Mouse (Mus musculus) forebrain, embryonic 11.5 days (tissue): ENCODE measurements around the gene Knstrn. TPM values are rescaled to one million over a fixed set of nuclear protein-coding genes. Genes with fewer than 3 reads are reported as not detected.

ENCODE experiments used
- ATAC-seq: fragments of 200-750 bp; cut with Nextera tagmentation; replicated peaks from 2 replicates; pipeline ENCODE4 v1.8.0; 2017; ENCODE audit warnings: moderate TSS enrichment; ENCODE audit not compliant: low FRiP score
- DNase-seq: peaks from one replicate; pipeline ENCODE4 v3.0.0-alpha.2; 2017; ENCODE audit warnings: low spot score
- H3K27ac ChIP-seq: fragments of 300-500 bp; sonication (generic); 2 replicates; pipeline ENCODE4 v1.5.1; 2014; ENCODE audit warnings: low read depth, low read length
- H3K27me3 ChIP-seq: fragments of 300-500 bp; sonication (generic); 2 replicates; pipeline ENCODE4 v1.6.1; 2014; ENCODE audit warnings: mild to moderate bottlenecking, low read length, mixed read lengths; ENCODE audit not compliant: control insufficient read depth, insufficient read depth
- H3K36me3 ChIP-seq: fragments of 300-500 bp; sonication (generic); 2 replicates; pipeline ENCODE4 v1.6.1; 2014; ENCODE audit warnings: mild to moderate bottlenecking, low read length, moderate library complexity, mixed read lengths; ENCODE audit not compliant: control insufficient read depth, insufficient read depth
- H3K4me1 ChIP-seq: fragments of 300-500 bp; sonication (generic); replicated peaks from 2 replicates; pipeline ENCODE4 v1.6.1; 2014; ENCODE audit warnings: low read length, mixed read lengths; ENCODE audit not compliant: control insufficient read depth, insufficient read depth
- H3K4me2 ChIP-seq: fragments of 300-500 bp; sonication (generic); 2 replicates; pipeline ENCODE4 v1.6.1; 2014; ENCODE audit warnings: low read depth, mild to moderate bottlenecking, low read length, moderate library complexity, mixed read lengths; ENCODE audit not compliant: severe bottlenecking
- H3K4me3 ChIP-seq: fragments of 300-500 bp; sonication (generic); 2 replicates; pipeline ENCODE4 v1.5.1; 2014; ENCODE audit warnings: low read depth, low read length
- H3K9ac ChIP-seq: fragments of 300-500 bp; sonication (generic); 2 replicates; pipeline ENCODE4 v1.6.1; 2014; ENCODE audit warnings: low read length
- H3K9me3 ChIP-seq: fragments of 300-500 bp; sonication (generic); 2 replicates; pipeline ENCODE4 v1.6.1; 2016; ENCODE audit warnings: low read length, mixed read lengths; ENCODE audit not compliant: control insufficient read depth
- WGBS: fragments of 180-500 bp; shearing (Covaris S2); extraction: QIAGEN DNeasy Blood & Tissue Kit; methylation state at CpG from one replicate; pipeline ENCODE4 v1.1.7; 2014; 5-methylcytosine and 5-hydroxymethylcytosine counted together
- polyA plus RNA-seq: library from polyadenylated mRNA; unstranded; fragments of >200 nt; fragmentation: Nextera tagmentation; extraction: Ambion mirVana; gene quantifications from 2 replicates; pipeline ENCODE4 v1.2.1, GENCODE M21; 2014

Gene Knstrn
- polyA plus RNA-seq, 1 experiment from 2014 or later: 202 TPM

GRCm38 (mm10) chr2:118881019-118881418 lies 67.2 kb downstream of the Knstrn start:
- Histone ChIP-seq H3K4me1 (no peaks in the 10 kb centered on the region), H3K27ac (no peak overlapping the region), H3K4me2 (no peak overlapping the region), H3K9me3 (no peaks in the 10 kb centered on the region), H3K9ac (no peak overlapping the region), H3K36me3 (no peaks in the 10 kb centered on the region; the same call in 1 of the 2 replicates), H3K27me3 (peaks cover 5% of the 10 kb centered on the region; the same call in 1 of the 2 replicates), H3K4me3 (no peak overlapping the region)
- ATAC-seq: no peak
- no peak for DNase-seq
- WGBS: 88% methylated on average over 4 of the region's 4 CpGs

DNA sequence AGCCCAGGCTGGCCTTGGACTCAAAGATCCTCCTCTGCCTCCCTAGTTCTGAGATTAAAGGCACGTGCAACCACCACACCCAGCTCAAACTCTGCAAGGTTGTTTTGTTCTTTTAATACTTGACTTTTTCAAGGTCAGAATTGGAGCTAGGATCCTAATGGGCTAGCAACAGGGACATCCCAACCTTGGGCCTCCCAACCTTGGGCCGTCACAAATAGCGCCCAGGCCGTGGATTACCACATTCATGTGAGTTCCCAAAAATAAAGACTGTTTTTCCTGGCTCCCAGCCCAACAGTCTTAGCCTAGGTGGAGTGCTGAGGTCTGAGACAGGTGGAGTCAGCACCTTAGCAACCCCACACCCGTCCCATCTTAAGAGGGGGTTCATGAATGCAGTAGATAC lies 68.2 kb downstream of the Knstrn start:
- Histone ChIP-seq H3K27ac (no peak overlapping the region), H3K36me3 (no peaks in the 10 kb centered on the region; the same call in 1 of the 2 replicates), H3K9ac (no peak overlapping the region), H3K4me3 (no peak overlapping the region), H3K4me2 (no peak overlapping the region), H3K9me3 (no peaks in the 10 kb centered on the region), H3K4me1 (no peaks in the 10 kb centered on the region), H3K27me3 (peaks cover 5% of the 10 kb centered on the region; the same call in 1 of the 2 replicates)
- ATAC-seq (no peak), DNase-seq (no peak)
- WGBS: 88% methylated on average over 5 of the region's 5 CpGs

- Histone ChIP-seq H3K27ac (no peak overlapping the region), H3K9me3 (no peaks in the 10 kb centered on the region), H3K36me3 (no peaks in the 10 kb centered on the region; the same call in 1 of the 2 replicates), H3K9ac (peak overlapping the region; percentile 62), H3K4me3 (peak overlapping the region; percentile 26), H3K4me1 (0 out of 2 replicates have a peak, but pooled peaks cover 2% of the 10 kb centered on the region), H3K4me2 (peak overlapping the region; percentile 73), H3K27me3 (peaks cover 5% of the 10 kb centered on the region; the same call in 1 of the 2 replicates)
- peak; percentile 92 for DNase-seq
- peak; percentile 80 for ATAC-seq
- 2% methylated on average over 32 of the region's 32 CpGs for WGBS
Measured at GRCm38 (mm10) chr2:118882840-118883679, 69.3 kb downstream of the Knstrn start.

DNA sequence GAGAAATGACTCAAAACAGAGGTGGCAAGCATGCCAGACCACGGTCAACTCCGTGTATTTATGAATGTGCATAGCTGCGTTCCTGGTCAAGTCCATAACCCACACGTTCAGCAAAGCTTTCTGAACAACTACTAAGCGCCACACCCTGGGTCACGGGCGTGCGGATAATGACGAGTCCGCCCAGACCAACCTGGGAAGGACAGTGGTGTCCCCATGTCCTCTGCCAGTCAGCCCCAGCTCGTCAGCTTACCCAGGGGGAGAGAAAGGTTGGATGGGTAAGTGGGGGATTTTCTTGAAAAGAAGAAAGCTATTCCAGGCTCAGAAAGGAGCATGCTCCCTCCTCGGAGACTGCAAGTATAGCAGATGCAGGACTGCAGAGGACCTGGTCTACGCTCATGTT lies 73.6 kb downstream of the Knstrn start:
- H3K4me2 ChIP-seq: no peak overlapping the region
- no peak for DNase-seq
- H3K27me3 ChIP-seq: peaks cover 5% of the 10 kb centered on the region; the same call in 1 of the 2 replicates

GRCm38 (mm10) chr2:118887845-118888548 lies 74.2 kb downstream of the Knstrn start:
- H3K27ac ChIP-seq: no peak overlapping the region
- no peaks in the 10 kb centered on the region for H3K9me3 ChIP-seq
- H3K4me1 ChIP-seq: 0 out of 2 replicates have a peak, but pooled peaks cover 2% of the 10 kb centered on the region
- no peak for ATAC-seq
- DNase-seq: no peak
- H3K9ac ChIP-seq: no peak overlapping the region
- H3K4me2 ChIP-seq: no peak overlapping the region
- peaks cover 5% of the 10 kb centered on the region; the same call in 1 of the 2 replicates for H3K27me3 ChIP-seq
- H3K36me3 ChIP-seq: no peaks in the 10 kb centered on the region
- no peak overlapping the region for H3K4me3 ChIP-seq
- 36% methylated on average over 14 of the region's 14 CpGs for WGBS

More for the DNA sequence above, 73.6 kb downstream of the Knstrn start:
- H3K9ac ChIP-seq: no peak overlapping the region
- no peak overlapping the region for H3K27ac ChIP-seq
- 69% methylated on average over 13 of the region's 13 CpGs for WGBS
- H3K4me1 ChIP-seq: 0 out of 2 replicates have a peak, but pooled peaks cover 2% of the 10 kb centered on the region
- no peak overlapping the region for H3K4me3 ChIP-seq
- ATAC-seq: no peak
- H3K36me3 ChIP-seq: no peaks in the 10 kb centered on the region
- no peaks in the 10 kb centered on the region for H3K9me3 ChIP-seq

DNA sequence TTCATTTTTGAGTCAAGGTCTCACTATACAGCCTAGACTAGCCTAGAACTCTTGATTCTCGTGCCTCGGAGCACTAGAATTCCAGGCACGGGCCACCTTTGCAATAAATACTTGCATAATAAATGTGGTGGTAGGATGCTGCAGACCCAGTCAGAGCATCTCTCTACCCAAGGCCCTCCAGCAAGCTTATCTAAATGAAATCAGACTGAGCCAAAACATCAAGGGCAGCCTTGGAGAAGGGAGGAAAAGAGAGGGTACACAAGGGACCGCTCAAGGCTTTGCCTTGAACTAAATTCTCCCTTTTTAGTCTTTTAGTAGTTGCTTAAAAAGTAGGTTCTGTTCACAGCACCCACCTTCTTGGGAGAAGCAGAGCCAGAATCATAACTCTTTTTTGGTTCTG lies 77.4 kb downstream of the Knstrn start:
- ATAC-seq (no peak), DNase-seq (no peak)
- no peak overlapping the region for H3K4me3 ChIP-seq
- H3K27ac ChIP-seq: no peak overlapping the region
- no peak overlapping the region for H3K4me2 ChIP-seq
- no peak overlapping the region for H3K9ac ChIP-seq
- H3K9me3 ChIP-seq: no peaks in the 10 kb centered on the region
- H3K36me3 ChIP-seq: no peaks in the 10 kb centered on the region
- peaks cover 3% of the 10 kb centered on the region for H3K4me1 ChIP-seq
- 92% methylated on average over 4 of the region's 4 CpGs for WGBS
- H3K27me3 ChIP-seq: peaks cover 15% of the 10 kb centered on the region

- Histone ChIP-seq H3K4me2 (peak overlapping the region; percentile 69), H3K27me3 (peaks cover 55% of the 10 kb centered on the region), H3K4me1 (peaks cover 29% of the 10 kb centered on the region), H3K27ac (no peak overlapping the region), H3K4me3 (peak overlapping the region; percentile 38), H3K9me3 (no peaks in the 10 kb centered on the region), H3K36me3 (no peaks in the 10 kb centered on the region), H3K9ac (peak overlapping the region; percentile 29; the same call in 1 of the 2 replicates)
- under 1% methylated on average over 37 of the region's 38 CpGs for WGBS
- DNase-seq: peak; percentile 73
- ATAC-seq: 0 out of 2 replicates have a peak, but pooled peaks have one; percentile 11
Measured at GRCm38 (mm10) chr2:118895990-118896913, 82.4 kb downstream of the Knstrn start.

GRCm38 (mm10) chr2:118896914-118897291 lies 83.1 kb downstream of the Knstrn start:
- Histone ChIP-seq H3K4me2 (peak overlapping the region; percentile 69), H3K4me1 (peaks cover 29% of the 10 kb centered on the region), H3K36me3 (no peaks in the 10 kb centered on the region), H3K9me3 (no peaks in the 10 kb centered on the region), H3K4me3 (peak overlapping the region; percentile 38), H3K9ac (peak overlapping the region; percentile 29; the same call in 1 of the 2 replicates), H3K27me3 (peaks cover 55% of the 10 kb centered on the region), H3K27ac (no peak overlapping the region)
- ATAC-seq: no peak
- no peak for DNase-seq
- WGBS: under 1% methylated on average over 13 of the region's 13 CpGs
